Mouse (Mus musculus): ENCODE measurements around the gene Hes7. TPM values are rescaled to one million over a fixed set of nuclear protein-coding genes. Genes with fewer than 3 reads are reported as not detected.

Gene Hes7
- total and polyA plus RNA-seq, 2 experiments from 2014 or later, result 1.9 to 2.5 TPM

DNA sequence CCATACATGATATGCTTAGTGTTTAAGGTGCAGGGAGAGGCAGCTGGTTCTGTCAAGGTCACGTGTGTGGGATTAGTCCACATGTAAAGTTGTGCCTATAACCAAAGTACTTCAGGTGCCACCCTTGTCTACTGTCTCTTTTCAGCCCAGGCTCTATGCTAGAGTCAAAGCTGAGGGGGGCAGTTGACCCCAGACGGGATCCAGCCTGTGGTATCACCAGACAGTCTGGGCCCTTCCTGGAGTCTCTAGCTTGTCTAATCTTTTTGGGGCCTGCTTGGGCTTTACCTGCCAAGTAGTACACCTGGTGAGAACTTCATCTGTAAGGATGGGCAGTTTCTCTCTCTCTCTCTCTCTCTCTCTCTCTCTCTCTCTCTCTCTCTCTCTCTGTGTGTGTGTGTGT is 32.6 kb upstream of the Hes7 start:
- no peaks in the 10 kb centered on the region for H3K27me3 ChIP-seq (ENCODE audit: insufficient read depth, low read length)
- peak overlapping the region; percentile 100; the same call in 1 of the 2 replicates for H3K9ac ChIP-seq (replicated peaks; ENCODE audit: low read length)
- DNase-seq (ENCODE audit: low spot score), result no peak
- H3K4me2 ChIP-seq (ENCODE audit: low read depth, low read length), result peak overlapping the region; percentile 97
- H3K9me3 ChIP-seq (ENCODE audit: low read length), result no peaks in the 10 kb centered on the region
- H3K36me3 ChIP-seq (ENCODE audit: insufficient read depth, low read length), result peaks cover 6% of the 10 kb centered on the region; the same call in 1 of the 2 replicates
- peaks cover 13% of the 10 kb centered on the region for H3K4me1 ChIP-seq (ENCODE audit: insufficient read depth, low read length)
- no peak for ATAC-seq
- 55% methylated on average over 2 of the region's 2 CpGs for WGBS
- peak overlapping the region; percentile 99; the same call in 1 of the 2 replicates for H3K27ac ChIP-seq
- TF ChIP-seq CTCF (IDR thresholded peaks at IDR 0.05; ENCODE audit: low read depth), result no peak
- no peak overlapping the region for H3K4me3 ChIP-seq (ENCODE audit: low read length)

DNA sequence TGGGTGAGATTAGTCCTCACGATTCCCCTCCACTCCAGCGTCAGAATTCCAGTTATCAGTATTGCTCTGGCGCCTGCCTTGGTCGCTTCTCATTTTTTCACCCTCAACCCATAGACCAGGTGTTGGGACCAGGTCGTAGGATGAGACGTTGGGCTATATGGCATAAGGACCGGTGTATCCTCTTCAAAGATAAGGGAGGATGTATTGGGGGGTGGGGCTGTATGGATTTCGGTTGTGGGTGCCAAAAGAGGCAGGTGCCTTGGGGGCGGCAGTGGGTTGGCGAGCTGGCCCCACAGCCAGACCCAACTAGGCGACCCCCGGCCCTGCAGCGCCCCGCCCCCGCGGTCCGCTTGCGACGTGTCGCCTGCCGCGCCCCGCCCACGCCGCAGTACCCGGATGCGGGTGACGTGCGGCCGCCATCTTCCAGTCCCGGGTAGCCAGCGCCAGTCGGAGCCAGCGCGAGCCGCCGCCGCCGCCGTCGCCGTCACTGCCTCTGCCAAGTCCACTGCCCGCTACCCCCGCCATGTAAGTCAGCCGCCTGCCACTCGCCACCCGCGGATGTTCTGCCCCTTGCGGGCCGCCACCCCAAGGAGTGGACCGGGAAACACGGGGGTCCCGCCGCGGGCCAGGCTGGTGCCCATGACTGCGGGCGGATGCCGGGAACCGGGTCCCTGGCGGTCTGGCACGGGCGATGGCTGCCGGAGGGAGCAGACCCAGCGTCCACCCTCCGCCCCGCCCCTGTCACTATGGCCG is 31.9 kb upstream of the Hes7 start, which contains the start of gene Vamp2:
Gene Vamp2 (plus strand): TSS at position 388 of the 753 bp plus-strand sequence.
- ATAC-seq (peak; percentile 91), DNase-seq (ENCODE audit: low spot score) (peak; percentile 97)
- no peaks in the 10 kb centered on the region for H3K27me3 ChIP-seq (ENCODE audit: insufficient read depth, low read length)
- H3K27ac ChIP-seq, result peak within 1 kb of the TSS; percentile 99
- under 1% methylated on average over 66 of the region's 67 CpGs for WGBS
- peak within 1 kb of the TSS; percentile 97 for H3K4me2 ChIP-seq (ENCODE audit: low read depth, low read length)
- H3K9me3 ChIP-seq (ENCODE audit: low read length), result no peaks in the 10 kb centered on the region
- H3K4me3 ChIP-seq (ENCODE audit: low read length), result peak within 1 kb of the TSS; percentile 99
- peak within 1 kb of the TSS; percentile 100 for H3K9ac ChIP-seq (replicated peaks; ENCODE audit: low read length)
- peaks cover 13% of the 10 kb centered on the region for H3K4me1 ChIP-seq (ENCODE audit: insufficient read depth, low read length)
- peaks cover 6% of the 10 kb centered on the region; the same call in 1 of the 2 replicates for H3K36me3 ChIP-seq (ENCODE audit: insufficient read depth, low read length)
- TF ChIP-seq CTCF (IDR thresholded peaks at IDR 0.05; ENCODE audit: low read depth), result no peak

DNA sequence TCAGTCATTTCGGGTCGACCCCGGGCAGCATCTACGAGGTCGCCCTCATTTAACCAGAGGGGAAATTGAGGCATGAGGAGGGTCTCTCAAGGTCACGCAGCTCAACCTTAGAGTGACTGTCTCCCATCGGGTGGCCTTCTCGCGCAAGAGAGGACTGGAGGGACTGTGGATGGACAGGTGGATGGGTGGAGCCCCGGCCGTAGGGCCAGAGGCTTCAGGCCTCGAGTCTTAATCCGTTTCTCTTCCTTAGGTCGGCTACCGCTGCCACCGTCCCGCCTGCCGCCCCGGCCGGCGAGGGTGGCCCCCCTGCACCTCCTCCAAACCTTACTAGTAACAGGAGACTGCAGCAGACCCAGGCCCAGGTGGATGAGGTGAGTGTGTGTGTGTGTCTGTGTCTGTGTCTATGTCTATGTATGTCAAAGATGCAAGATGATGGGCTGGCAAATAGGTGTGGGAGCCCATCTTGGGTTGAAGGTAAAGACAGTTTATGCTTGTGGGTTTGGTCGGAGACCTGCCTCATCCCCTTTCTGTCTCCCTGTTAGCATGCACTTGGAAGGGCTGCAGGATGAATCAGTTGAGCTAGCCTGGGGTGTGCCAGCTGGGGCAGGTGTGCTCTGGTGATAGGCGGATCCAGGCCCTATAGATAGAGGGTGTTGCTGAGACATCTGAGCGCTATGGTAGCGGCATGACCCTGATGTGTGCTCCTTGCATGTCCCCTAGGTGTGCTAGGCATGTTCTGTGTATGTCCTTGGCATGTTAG is 31.2 kb upstream of the Hes7 start:
- 0 out of 2 replicates have a peak, but pooled peaks have one; percentile 2 for ATAC-seq
- no peaks in the 10 kb centered on the region for H3K27me3 ChIP-seq (ENCODE audit: insufficient read depth, low read length)
- peak overlapping the region; percentile 99 for H3K27ac ChIP-seq
- peak overlapping the region; percentile 99 for H3K4me3 ChIP-seq (ENCODE audit: low read length)
- H3K36me3 ChIP-seq (ENCODE audit: insufficient read depth, low read length), result peaks cover 6% of the 10 kb centered on the region; the same call in 1 of the 2 replicates
- WGBS, result 10% methylated on average over 25 of the region's 25 CpGs
- peak overlapping the region; percentile 97 for H3K4me2 ChIP-seq (ENCODE audit: low read depth, low read length)
- no peak for DNase-seq (ENCODE audit: low spot score)
- no peaks in the 10 kb centered on the region for H3K9me3 ChIP-seq (ENCODE audit: low read length)
- TF ChIP-seq CTCF (IDR thresholded peaks at IDR 0.05; ENCODE audit: low read depth), result 0 out of 2 replicates have a peak, but pooled peaks have one; percentile 5
- peaks cover 13% of the 10 kb centered on the region for H3K4me1 ChIP-seq (ENCODE audit: insufficient read depth, low read length)
- peak overlapping the region; percentile 100 for H3K9ac ChIP-seq (replicated peaks; ENCODE audit: low read length)

GRCm38 (mm10) chr11:69089616-69090290 is 30.5 kb upstream of the Hes7 start:
- TF ChIP-seq CTCF (IDR thresholded peaks at IDR 0.05; ENCODE audit: low read depth), result no peak
- peaks cover 6% of the 10 kb centered on the region; the same call in 1 of the 2 replicates for H3K36me3 ChIP-seq (ENCODE audit: insufficient read depth, low read length)
- no peak for ATAC-seq
- peak overlapping the region; percentile 99 for H3K4me3 ChIP-seq (ENCODE audit: low read length)
- H3K27ac ChIP-seq, result peak overlapping the region; percentile 99
- H3K9me3 ChIP-seq (ENCODE audit: low read length), result no peaks in the 10 kb centered on the region
- peak overlapping the region; percentile 97 for H3K4me2 ChIP-seq (ENCODE audit: low read depth, low read length)
- no peaks in the 10 kb centered on the region for H3K27me3 ChIP-seq (ENCODE audit: insufficient read depth, low read length)
- H3K9ac ChIP-seq (replicated peaks; ENCODE audit: low read length), result peak overlapping the region; percentile 100
- 77% methylated on average over 12 of the region's 12 CpGs for WGBS
- peaks cover 13% of the 10 kb centered on the region for H3K4me1 ChIP-seq (ENCODE audit: insufficient read depth, low read length)
- no peak for DNase-seq (ENCODE audit: low spot score)

DNA sequence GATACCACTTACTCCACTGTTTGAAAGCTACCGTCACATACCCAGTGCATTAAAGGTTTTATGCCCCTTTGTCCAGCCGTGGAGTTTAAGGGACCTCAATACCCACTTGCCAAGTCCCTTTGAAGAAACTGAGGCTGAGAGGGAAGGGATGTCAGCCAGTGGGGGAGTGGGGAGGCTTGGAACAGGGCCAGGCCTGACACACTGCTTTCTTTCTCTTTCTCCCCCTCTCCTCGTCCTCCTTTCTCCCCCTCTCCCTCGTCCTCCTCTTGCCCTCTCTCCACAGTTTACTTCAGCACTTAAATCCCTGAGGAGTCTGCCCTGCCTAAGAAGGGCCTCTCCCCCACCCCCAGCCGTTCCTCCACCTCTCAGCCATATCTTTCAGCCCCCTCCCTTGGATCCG is 29.8 kb upstream of the Hes7 start:
- peaks cover 15% of the 10 kb centered on the region for H3K4me1 ChIP-seq (ENCODE audit: insufficient read depth, low read length)
- no peak for DNase-seq (ENCODE audit: low spot score)

More for the DNA sequence above, 29.8 kb upstream of the Hes7 start:
- Histone ChIP-seq H3K36me3 (ENCODE audit: insufficient read depth, low read length) (peaks cover 6% of the 10 kb centered on the region; the same call in 1 of the 2 replicates), H3K27ac (no peak overlapping the region), H3K4me2 (ENCODE audit: low read depth, low read length) (peak overlapping the region; percentile 97; the same call in 1 of the 2 replicates), H3K9me3 (ENCODE audit: low read length) (no peaks in the 10 kb centered on the region), H3K9ac (replicated peaks; ENCODE audit: low read length) (peak overlapping the region; percentile 100), H3K4me3 (ENCODE audit: low read length) (no peak overlapping the region), H3K27me3 (ENCODE audit: insufficient read depth, low read length) (no peaks in the 10 kb centered on the region)
- no peak for TF ChIP-seq CTCF (IDR thresholded peaks at IDR 0.05; ENCODE audit: low read depth)
- whole genome bisulfite sequencing, result 59% methylated on average over 5 of the region's 6 CpGs
- ATAC-seq, result no peak
